Mouse (Mus musculus) bone marrow macrophage, adult 2 months (primary cell): ENCODE measurements around the gene Bach1.

Experiments
- CTCF ChIP-seq: IDR thresholded peaks from 2 replicates; pipeline ENCODE4 v1.5.1; 2012; ENCODE audit warnings: low read depth, mild to moderate bottlenecking, low read length, moderate library complexity
- POLR2A ChIP-seq: IDR thresholded peaks from 2 replicates; pipeline ENCODE4 v1.6.1; 2012; ENCODE audit warnings: mild to moderate bottlenecking, low read depth, low read length, borderline replicate concordance

- TF ChIP-seq CTCF (no peak), POLR2A (no peak)
Measured at GRCm38 (mm10) chr16:87652924-87653323, 45.8 kb upstream of the Bach1 start.
